Mouse (Mus musculus): ENCODE data around the gene Avpi1.

GRCm38 (mm10) chr19:42124684-42125083, 4.2 kb downstream of the Avpi1 start:
- no peak for TF ChIP-seq CTCF (conservative IDR thresholded peaks at IDR 0.05; ENCODE audit: low read length)
- no peak for TF ChIP-seq POU5F1 (IDR thresholded peaks at IDR 0.05; ENCODE audit: borderline replicate concordance, low read length)

Data from E14TG2a.4 (cell line).